Mouse (Mus musculus): ENCODE measurements at regions not wholly inside any gene's neighbourhood (a gene's known extent, or its start where the extent isn't known, plus 50 kb on each side); places are given as distances from the start of the nearest gene placed in this dataset.

- no peak for DNase-seq (ENCODE audit: low spot score in 2 of 2)
These were observed 562.8 kb upstream of the Sox9 start for GRCm38 (mm10) chr11:112219046-112219720.

GRCm38 (mm10) chr11:112234492-112235116 is 547.4 kb upstream of the Sox9 start:
- DNase-seq (ENCODE audit: low spot score in 2 of 2) = no peak

- DNase-seq (ENCODE audit: low spot score in 2 of 2) = no peak
These were observed 542.8 kb upstream of the Sox9 start for GRCm38 (mm10) chr11:112238960-112239884.

GRCm38 (mm10) chr11:112252548-112252947 is 529.5 kb upstream of the Sox9 start:
- DNase-seq (ENCODE audit: low spot score in 2 of 2) = no peak

- DNase-seq (ENCODE audit: low spot score in 2 of 2) = no peak
These were observed 529.0 kb upstream of the Sox9 start for GRCm38 (mm10) chr11:112253061-112253460.

GRCm38 (mm10) chr11:112256326-112256725 is 525.7 kb upstream of the Sox9 start:
- DNase-seq (ENCODE audit: low spot score in 2 of 2) = no peak

- DNase-seq (ENCODE audit: low spot score in 2 of 2) = no peak
These were observed 517.9 kb upstream of the Sox9 start for GRCm38 (mm10) chr11:112264077-112264476.

GRCm38 (mm10) chr11:112270911-112271310 is 511.1 kb upstream of the Sox9 start:
- no peak for DNase-seq (ENCODE audit: low spot score in 2 of 2)

- no peak for DNase-seq (ENCODE audit: low spot score in 2 of 2)
These were observed 503.5 kb upstream of the Sox9 start for GRCm38 (mm10) chr11:112278566-112278965.

- DNase-seq (ENCODE audit: low spot score in 2 of 2) = no peak
These were observed 499.1 kb upstream of the Sox9 start for GRCm38 (mm10) chr11:112282911-112283310.

- DNase-seq (ENCODE audit: low spot score in 2 of 2) = no peak
These were observed 483.1 kb upstream of the Sox9 start for GRCm38 (mm10) chr11:112298901-112299341.

GRCm38 (mm10) chr11:112303091-112303490 is 478.9 kb upstream of the Sox9 start:
- no peak for DNase-seq (ENCODE audit: low spot score in 2 of 2)

GRCm38 (mm10) chr11:112325850-112326249 is 456.2 kb upstream of the Sox9 start:
- no peak for DNase-seq (ENCODE audit: low spot score in 2 of 2)

- no peak for DNase-seq (ENCODE audit: low spot score in 2 of 2)
These were observed 454.4 kb upstream of the Sox9 start for GRCm38 (mm10) chr11:112327606-112328005.

GRCm38 (mm10) chr11:112345133-112345532 is 436.9 kb upstream of the Sox9 start:
- no peak for DNase-seq (ENCODE audit: low spot score in 2 of 2)

- DNase-seq (ENCODE audit: low spot score in 2 of 2) = no peak
These were observed 436.4 kb upstream of the Sox9 start for GRCm38 (mm10) chr11:112345586-112345985.

GRCm38 (mm10) chr11:112346089-112346488 is 435.9 kb upstream of the Sox9 start:
- no peak for DNase-seq (ENCODE audit: low spot score in 2 of 2)

GRCm38 (mm10) chr11:112346532-112346931 is 435.5 kb upstream of the Sox9 start:
- no peak for DNase-seq (ENCODE audit: low spot score in 2 of 2)

- DNase-seq (ENCODE audit: low spot score in 2 of 2) = no peak
These were observed 426.7 kb upstream of the Sox9 start for GRCm38 (mm10) chr11:112355311-112355710.

GRCm38 (mm10) chr11:112366715-112367114 is 415.3 kb upstream of the Sox9 start:
- no peak for DNase-seq (ENCODE audit: low spot score in 2 of 2)

- no peak for DNase-seq (ENCODE audit: low spot score in 2 of 2)
These were observed 411.1 kb upstream of the Sox9 start for GRCm38 (mm10) chr11:112370941-112371340.

GRCm38 (mm10) chr11:112400069-112400468 is 382.0 kb upstream of the Sox9 start:
- no peak for DNase-seq (ENCODE audit: low spot score in 2 of 2)
